Mouse (Mus musculus) ES-CJ7 (cell line): ENCODE measurements around the gene Dll3.

Experiments
- DNase-seq: peaks from one replicate; pipeline ENCODE4 v3.0.0; 2011; ENCODE audit warnings: low read depth, low spot score

Dll3 gene

DNA sequence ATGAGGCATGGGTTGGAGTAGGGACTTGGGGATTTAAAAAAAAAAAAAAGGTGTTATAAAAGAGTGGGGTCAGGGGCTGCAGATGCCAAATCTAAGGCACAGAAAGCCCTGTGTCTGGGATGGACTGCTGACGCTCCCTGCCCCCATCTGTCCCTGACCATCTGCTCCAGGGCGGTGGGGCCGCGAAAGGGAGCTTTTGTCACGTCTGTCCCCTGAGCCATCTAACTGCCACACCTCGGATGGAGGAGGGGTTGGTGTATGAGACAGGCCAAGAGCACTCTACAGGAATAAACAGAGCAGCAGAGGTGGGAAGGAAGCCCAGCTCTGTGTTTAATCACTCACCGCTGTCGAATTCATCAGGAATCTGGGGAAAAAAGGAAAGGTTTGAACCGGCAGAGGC, 7.7 kb upstream of the Dll3 start:
- no peak for DNase-seq

- no peak for DNase-seq
Observed at GRCm38 (mm10) chr7:28306216-28306615, 4.2 kb upstream of the Dll3 start.

DNA sequence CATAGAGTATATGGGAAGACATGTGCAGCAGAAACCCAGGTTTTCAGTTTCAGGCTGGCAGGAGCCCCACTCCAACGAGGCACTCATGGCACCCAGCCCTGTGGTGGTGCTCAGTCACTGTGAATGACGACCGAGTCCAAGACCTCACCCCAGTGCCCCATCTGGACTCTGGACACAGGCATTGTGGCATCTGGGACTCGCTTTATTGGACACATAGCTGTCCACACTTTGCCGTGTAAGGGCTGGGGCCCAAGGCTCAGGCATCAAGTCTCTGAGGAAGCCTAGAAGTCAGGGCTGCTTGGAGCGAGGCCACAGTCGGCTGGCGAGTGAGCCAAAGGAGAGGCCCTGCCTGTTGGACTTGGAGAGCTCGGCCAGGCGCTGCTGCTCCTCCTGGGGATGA, 3.6 kb upstream of the Dll3 start:
- DNase-seq: no peak

DNA sequence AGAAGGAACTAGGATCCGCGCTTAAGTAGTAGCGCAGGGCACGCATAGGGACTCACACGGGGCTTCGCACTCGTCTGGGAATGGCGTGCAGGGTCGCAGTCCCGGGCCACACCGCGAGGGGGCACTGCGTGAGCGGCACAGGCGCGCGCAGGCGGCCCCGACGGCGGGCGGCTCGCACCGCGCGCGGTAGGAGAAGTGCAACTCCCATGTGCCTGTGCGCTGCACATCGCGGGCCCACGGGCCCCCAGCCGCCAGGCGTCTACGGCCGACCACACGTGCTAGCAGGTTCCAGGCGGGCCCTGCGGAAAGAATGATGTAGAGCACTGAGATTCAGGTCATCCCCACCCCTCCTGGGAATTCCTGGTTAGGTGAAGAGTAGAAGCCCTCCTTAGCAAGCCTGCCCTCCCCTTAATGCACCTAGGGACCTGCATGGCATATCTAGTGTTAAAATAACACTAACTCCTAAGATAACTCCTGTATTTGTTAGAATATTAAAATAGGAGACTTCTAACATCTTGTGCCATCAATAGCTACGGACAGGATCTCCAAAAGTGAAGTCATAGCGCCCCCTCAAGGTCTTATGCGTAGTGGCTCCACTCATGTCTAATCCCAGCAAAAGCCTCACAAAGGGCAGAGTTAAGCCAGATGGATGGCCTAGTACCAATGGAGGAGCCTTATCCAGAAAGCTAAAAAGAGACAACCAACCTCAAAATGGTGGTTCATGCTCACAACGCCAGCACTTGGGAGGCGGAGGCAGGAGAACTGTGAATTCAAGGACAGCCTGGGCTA, 3.0 kb downstream of the Dll3 start:
- peak; percentile 93 for DNase-seq

- peak; percentile 89 for DNase-seq
Observed at GRCm38 (mm10) chr7:28294481-28294880, 7.6 kb downstream of the Dll3 start.

DNA sequence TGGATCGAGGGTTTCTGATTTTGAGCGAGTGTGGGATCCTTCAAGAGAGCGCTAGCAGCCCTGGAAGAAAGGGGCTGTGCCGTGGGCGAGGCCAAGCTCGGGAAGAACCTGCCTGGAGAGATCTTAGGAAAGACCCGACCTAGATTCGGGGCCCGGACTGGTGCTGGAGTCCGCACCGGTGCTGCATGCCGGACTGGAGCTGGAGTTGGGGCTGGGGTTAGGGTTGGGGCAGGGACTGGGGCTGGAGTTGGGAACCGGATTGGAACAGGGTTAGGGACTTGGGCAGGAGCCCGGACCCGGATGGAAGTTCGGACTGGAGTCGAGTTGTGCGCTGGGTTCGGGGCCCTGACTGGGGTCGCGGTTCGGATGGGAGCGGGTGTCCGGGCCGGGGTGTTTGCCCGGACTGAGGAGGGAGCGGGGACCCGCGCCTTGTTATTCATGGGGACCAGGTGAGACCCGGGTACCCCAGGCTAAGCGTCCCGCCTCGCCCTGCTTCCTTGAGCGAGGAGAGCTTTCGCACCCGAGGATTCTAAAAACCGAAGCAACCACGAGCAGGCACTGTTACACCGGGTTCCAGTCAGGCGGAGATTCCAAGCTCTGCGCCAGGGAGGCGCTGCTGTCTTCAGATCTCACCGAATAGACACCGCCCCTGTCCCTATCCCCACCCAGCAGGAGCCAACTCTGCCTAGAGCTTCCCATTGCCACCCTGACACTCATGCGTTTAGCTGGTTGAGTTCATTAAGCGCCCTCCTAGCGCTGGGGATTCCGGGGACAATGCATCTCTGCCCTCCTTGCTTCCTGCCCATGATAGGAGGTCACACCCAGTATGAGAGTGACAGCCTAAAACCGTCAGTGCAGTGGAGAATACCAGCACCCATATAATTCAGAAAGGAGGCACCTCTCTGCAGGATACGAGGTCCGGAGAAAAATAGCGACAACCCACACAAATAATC, 11.1 kb downstream of the Dll3 start, which contains the start of gene Selenov:
Gene Selenov, minus strand, starts transcription at position 549 of the 953 bp plus-strand sequence.
- DNase-seq: peak; percentile 83

GRCm38 (mm10) chr7:28290165-28290564, 11.9 kb downstream of the Dll3 start:
- DNase-seq: peak; percentile 46

GRCm38 (mm10) chr7:28280630-28281029, 21.4 kb downstream of the Dll3 start:
- no peak for DNase-seq

DNA sequence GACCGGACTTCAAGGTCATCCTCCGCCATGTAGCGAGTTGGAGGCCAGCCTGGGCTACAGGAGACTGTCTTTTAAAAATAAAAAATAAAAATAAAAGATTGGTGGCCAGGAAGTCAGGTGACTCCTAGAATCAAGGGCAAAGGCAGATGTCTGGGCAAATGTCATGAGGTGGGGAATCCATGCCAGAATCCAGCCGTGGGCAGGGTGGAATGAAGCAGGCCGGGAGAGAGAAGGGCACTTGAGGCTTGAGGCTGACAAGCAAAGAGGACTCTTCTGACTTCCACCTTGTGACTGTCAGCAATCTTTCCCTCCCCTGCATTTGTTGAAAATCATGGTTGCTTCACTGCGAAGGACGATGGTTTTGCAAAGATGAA, 23.8 kb downstream of the Dll3 start:
- DNase-seq: no peak

DNA sequence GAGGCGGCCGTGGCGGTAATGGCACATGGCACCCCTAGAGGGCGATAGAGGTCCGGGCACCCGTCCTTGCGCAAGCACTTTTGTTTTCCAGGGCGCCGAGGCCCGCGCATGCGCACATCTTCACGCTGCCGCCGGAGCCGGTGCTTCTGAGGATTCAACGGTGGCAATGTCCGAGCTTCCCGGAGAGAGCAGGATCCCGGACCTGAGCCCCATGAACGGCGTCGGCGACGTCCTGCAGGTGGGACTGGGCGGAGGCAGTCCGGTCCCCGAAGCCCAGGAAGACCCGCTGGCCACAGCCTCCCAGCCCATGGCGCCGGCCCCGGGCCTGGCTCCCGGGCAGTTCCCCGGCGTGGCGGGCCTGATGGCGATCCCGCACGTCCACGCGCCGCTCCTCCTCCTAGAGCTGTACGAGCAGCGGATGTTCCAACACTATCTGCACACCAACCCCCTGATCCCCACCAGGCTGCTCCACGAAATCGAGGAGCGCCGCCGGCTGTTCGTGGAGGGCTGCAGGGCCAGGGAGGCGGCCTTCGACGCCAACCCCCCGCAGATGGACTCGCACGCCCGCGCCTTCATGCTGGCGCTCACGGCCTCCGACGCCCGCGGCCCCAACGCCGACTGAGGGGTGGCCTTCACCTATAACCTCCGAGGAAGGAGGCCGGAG, 24.3 kb downstream of the Dll3 start, which contains the start of gene Eid2b:
Gene Eid2b, plus strand, starts transcription at position 125 of the 664 bp plus-strand sequence.
- DNase-seq: peak; percentile 95

GRCm38 (mm10) chr7:28277237-28277614, 24.8 kb downstream of the Dll3 start:
- no peak for DNase-seq

- DNase-seq: no peak
Observed at GRCm38 (mm10) chr7:28271761-28272160, 30.3 kb downstream of the Dll3 start.

GRCm38 (mm10) chr7:28269355-28269754, 32.7 kb downstream of the Dll3 start:
- DNase-seq: peak; percentile 75

DNA sequence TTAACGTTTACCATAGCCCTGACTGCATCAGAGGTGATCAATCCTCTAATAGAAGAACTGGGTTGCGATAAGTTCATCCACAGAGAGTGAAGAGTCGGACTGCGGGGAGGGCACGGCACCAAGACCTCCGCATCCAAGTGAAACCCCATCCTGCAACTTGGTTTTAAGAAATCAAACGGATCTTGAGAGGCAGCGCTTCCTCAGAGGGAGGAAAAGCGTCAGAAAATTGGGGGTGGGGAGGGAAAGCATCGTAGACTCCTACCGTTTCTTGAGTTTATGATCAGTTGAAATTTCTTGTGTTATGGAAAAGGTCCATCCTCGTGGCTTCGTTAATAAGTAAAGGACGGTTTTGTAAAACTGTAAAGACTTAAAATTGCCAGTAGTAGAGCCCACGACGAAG, 33.5 kb downstream of the Dll3 start:
- no peak for DNase-seq

GRCm38 (mm10) chr7:28268042-28268531, 34.0 kb downstream of the Dll3 start:
- DNase-seq: no peak

DNA sequence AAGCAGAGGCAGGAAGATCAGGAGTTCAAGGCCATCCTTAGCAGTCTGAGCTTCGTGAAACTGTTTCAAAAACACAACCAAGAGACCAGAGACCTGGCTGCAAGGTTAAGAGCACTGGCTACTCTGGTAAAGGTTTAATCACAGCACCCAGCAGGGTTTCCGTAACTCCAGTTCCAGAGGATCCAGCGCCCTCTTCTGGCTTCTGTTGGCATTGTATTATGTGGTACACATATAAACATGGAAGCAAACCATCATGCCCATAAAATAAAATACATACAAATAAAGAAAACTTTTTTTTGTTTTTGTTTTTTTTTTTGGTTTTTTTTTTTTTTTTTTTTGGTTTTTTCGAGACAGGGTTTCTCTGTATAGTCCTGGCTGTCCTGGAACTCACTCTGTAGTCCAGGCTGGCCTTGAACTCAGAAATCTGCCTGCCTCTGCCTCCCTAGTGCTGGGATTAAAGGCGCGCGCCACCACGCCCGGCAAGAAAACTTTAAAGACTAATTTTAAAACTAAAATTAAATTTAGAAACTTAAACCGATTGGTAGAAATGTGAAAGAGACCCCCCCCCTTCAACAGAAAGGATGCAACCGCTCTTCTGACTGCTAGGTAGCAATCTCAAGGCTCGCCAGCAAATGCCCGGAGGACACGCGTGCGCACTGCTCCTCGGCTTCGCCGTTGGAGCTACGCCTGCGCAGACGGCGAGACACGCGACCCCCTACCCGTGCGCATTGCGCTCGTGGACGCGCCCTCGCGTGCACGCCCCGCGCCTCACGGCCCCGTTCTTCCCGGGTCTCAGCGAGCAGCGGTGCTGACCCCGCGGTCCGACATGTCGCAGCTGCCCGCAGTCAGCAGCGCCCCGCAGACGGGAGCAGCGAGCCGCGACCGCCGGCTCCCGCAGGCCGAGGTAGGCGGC, 34.7 kb downstream of the Dll3 start, which contains the start of gene Eid2:
Gene Eid2, plus strand, starts transcription at position 753 of the 913 bp plus-strand sequence.
- DNase-seq: peak; percentile 95

- no peak for DNase-seq
Observed at GRCm38 (mm10) chr7:28265391-28265790, 36.6 kb downstream of the Dll3 start.

DNA sequence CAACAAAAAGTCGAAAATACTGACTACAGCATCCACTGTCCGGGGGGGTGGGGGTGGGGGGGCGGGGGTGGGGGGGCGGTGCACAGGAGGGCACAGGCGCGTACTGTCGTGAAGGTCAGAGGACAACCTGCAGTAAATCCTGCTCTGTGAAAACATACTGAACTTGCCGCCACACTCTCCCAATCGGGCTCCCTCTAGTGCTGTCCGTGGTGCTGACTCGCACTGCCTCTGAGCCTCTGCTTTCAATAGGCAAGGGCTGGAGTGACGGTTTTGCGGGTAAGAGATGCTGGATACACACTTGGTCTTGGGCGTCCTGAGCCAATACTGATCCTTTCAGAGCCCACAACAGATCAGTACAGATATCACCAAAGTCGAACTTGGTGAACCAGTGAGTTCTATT, 38.3 kb downstream of the Dll3 start:
- DNase-seq: peak; percentile 88

DNA sequence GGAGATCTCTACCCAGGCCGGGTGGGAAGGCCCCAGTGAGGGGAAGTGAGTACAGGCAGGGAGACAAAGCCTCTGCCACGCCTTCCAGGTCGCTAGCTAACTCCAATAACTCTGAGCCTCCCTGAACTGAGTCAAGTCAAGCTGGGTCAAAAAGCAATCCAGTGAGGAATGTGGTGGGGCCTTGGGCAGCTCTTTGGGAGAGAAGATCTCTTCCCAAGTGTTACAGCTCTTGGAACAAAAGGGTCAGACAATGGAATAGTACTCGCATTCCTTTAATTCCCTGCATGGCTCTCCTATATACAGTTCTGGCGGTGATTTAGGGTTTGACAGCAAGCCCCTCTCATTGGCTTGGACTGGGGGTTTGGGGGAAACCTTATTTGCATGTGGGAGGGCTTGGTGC, 39.2 kb downstream of the Dll3 start:
- DNase-seq: peak; percentile 57

DNA sequence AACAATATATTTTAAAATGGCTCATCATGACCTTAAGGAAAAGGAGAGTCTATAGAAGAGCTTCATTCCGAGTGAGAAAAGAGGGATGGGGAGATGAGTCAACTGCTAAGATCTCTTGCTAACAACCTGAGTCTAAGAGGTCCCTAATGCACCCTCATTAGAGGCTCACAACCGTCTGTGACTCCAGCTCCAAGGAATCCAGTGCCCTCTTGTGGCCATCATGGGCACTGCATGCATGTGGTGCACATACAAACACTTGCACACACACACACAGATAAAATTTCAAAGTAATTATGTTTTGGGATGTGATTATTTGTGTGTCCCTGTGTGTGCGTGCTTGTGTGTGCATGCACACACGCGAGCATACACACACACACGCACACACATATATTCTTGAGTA, 46.6 kb downstream of the Dll3 start:
- DNase-seq: peak; percentile 83

DNA sequence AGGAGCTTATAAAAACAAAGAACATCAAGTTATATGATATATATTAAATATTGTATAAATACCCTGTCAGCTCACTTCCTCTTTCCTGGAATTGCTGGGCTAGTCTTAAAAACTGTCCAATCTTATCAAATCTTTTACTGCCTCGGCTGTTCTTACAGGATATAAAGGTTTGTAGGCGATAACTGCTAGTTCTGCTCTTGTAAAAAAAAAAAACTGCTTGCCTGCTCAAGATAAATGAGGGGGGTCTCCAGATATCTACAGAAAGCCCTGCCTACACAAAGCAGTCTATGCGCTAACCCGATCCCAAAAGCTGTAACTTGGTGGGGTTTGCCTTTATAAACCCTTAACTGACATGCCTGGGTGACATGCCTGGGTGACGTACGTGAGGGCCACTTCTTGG, 47.4 kb downstream of the Dll3 start:
- DNase-seq: no peak
